Mouse (Mus musculus) intestine, postnatal 0 days (tissue): ENCODE data around the gene Ctdsp1. TPM values are rescaled to one million over a fixed set of nuclear protein-coding genes. Genes with fewer than 3 reads are reported as not detected.
A peak's percentile ranks its signal among the peaks of the same experiment; 100 is the strongest.

ENCODE experiments used
- ATAC-seq: fragments of 200-750 bp; cut with Nextera tagmentation; 2 replicates; pipeline ENCODE4 v1.8.0; 2017; ENCODE audit warnings: mild to moderate bottlenecking, moderate TSS enrichment, moderate library complexity
- H3K27ac ChIP-seq: fragments of 300-500 bp; sonication (generic); 2 replicates; pipeline ENCODE4 v1.5.1; 2014; ENCODE audit warnings: mild to moderate bottlenecking, low read depth, low read length, moderate library complexity
- H3K27me3 ChIP-seq: fragments of 300-500 bp; sonication (generic); replicated peaks from 2 replicates; pipeline ENCODE4 v1.6.1; 2014; ENCODE audit warnings: low read length, mixed read lengths; ENCODE audit not compliant: control insufficient read depth, insufficient read depth
- H3K36me3 ChIP-seq: fragments of 300-500 bp; sonication (generic); 2 replicates; pipeline ENCODE4 v1.6.1; 2014; ENCODE audit warnings: mild to moderate bottlenecking, moderate library complexity; ENCODE audit not compliant: control insufficient read depth, insufficient read depth
- H3K4me1 ChIP-seq: fragments of 300-500 bp; sonication (generic); replicated peaks from 2 replicates; pipeline ENCODE4 v1.6.1; 2014; ENCODE audit warnings: antibody characterized with exemption, low read length, mixed read lengths; ENCODE audit not compliant: control insufficient read depth, insufficient read depth
- H3K4me2 ChIP-seq: fragments of 300-500 bp; sonication (generic); replicated peaks from 2 replicates; pipeline ENCODE4 v1.6.1; 2014; ENCODE audit warnings: low read depth, mild to moderate bottlenecking, moderate library complexity
- H3K4me3 ChIP-seq: fragments of 300-500 bp; sonication (generic); 2 replicates; pipeline ENCODE4 v1.5.1; 2014; ENCODE audit warnings: low read depth, low read length
- H3K9ac ChIP-seq: fragments of 300-500 bp; sonication (generic); 2 replicates; pipeline ENCODE4 v1.6.1; 2014; ENCODE audit warnings: mild to moderate bottlenecking, low read depth, low read length
- H3K9me3 ChIP-seq: fragments of 300-500 bp; sonication (generic); 2 replicates; pipeline ENCODE4 v1.6.1; 2016; ENCODE audit warnings: mixed run types; ENCODE audit not compliant: control insufficient read depth
- CTCF ChIP-seq: sonication (generic); IDR thresholded peaks from 2 replicates; pipeline ENCODE4 v1.5.1; 2016; ENCODE audit warnings: low read depth, mild to moderate bottlenecking, control low read depth, antibody characterized with exemption, moderate library complexity
- WGBS: fragments of 180-500 bp; shearing (Covaris S2); extraction: QIAGEN DNeasy Blood & Tissue Kit; methylation state at CpG from one replicate; pipeline ENCODE4 v1.1.7; 2014; 5-methylcytosine and 5-hydroxymethylcytosine counted together
- microRNA counts: library from miRNA; unstranded; fragments of <30 nt; microRNA quantifications from one replicate; lab custom pipeline; 2016
- microRNA-seq: library from miRNA; unstranded; fragments of <30 nt; microRNA quantifications from one replicate; pipeline ENCODE4, GENCODE M21; 2016
- polyA plus RNA-seq: library from polyadenylated mRNA; unstranded; fragments of >200 nt; fragmentation: Nextera tagmentation; extraction: Ambion mirVana; gene quantifications from 2 replicates; pipeline ENCODE4 v1.2.1, GENCODE M21; 2015

The Ctdsp1 gene
- polyA plus RNA-seq, 1 experiment from 2014 or later = 48.9 TPM

DNA sequence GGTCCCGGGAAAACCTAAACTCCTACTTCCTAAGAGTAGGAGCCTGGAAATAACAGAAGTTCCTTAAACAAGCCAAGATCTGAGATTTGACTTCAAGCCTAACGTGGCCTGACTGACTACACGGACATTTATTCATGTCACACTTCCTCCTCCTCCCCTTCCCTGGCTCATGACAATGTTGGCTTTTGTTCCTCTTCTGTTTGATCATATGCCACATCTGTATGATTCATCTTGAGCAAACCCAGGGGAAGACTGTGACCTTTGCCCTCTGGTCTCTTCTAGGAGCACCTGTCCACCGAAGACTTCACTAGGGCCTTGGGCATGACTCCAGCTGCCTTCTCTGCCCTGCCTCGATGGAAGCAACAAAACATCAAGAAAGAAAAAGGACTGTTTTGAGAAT, 43.3 kb downstream of the Ctdsp1 start:
- 19% methylated on average over 5 of the region's 5 CpGs for WGBS
- Histone ChIP-seq H3K4me2 (no peak overlapping the region), H3K9ac (no peak overlapping the region), H3K27ac (peak overlapping the region; percentile 82), H3K36me3 (peaks cover 56% of the 10 kb centered on the region), H3K4me1 (peaks cover 10% of the 10 kb centered on the region), H3K9me3 (no peaks in the 10 kb centered on the region), H3K4me3 (no peak overlapping the region), H3K27me3 (no peaks in the 10 kb centered on the region)
- TF ChIP-seq CTCF = no peak
- ATAC-seq = peak; percentile 46

- peak; percentile 71 for ATAC-seq
- peaks cover 10% of the 10 kb centered on the region for H3K4me1 ChIP-seq
- H3K9ac ChIP-seq = no peak overlapping the region
- H3K4me3 ChIP-seq = no peak overlapping the region
- H3K36me3 ChIP-seq = peaks cover 49% of the 10 kb centered on the region
- H3K27me3 ChIP-seq = no peaks in the 10 kb centered on the region
- peak overlapping the region; percentile 82 for H3K27ac ChIP-seq
- H3K9me3 ChIP-seq = no peaks in the 10 kb centered on the region
- no peak for TF ChIP-seq CTCF
- no peak overlapping the region for H3K4me2 ChIP-seq
- WGBS = 42% methylated on average over 6 of the region's 6 CpGs
Observed at GRCm38 (mm10) chr1:74435563-74435962, 44.3 kb downstream of the Ctdsp1 start.

- H3K9ac ChIP-seq = no peak overlapping the region
- no peak for TF ChIP-seq CTCF
- H3K9me3 ChIP-seq = no peaks in the 10 kb centered on the region
- no peak overlapping the region for H3K4me2 ChIP-seq
- peaks cover 29% of the 10 kb centered on the region for H3K36me3 ChIP-seq
- peak; percentile 47 for ATAC-seq
- no peak overlapping the region for H3K4me3 ChIP-seq
- H3K27ac ChIP-seq = peak overlapping the region; percentile 15; the same call in 1 of the 2 replicates
- no peaks in the 10 kb centered on the region for H3K27me3 ChIP-seq
- H3K4me1 ChIP-seq = peaks cover 5% of the 10 kb centered on the region
- WGBS = 46% methylated on average over 8 of the region's 8 CpGs
Observed at GRCm38 (mm10) chr1:74437702-74438427, 46.6 kb downstream of the Ctdsp1 start.

DNA sequence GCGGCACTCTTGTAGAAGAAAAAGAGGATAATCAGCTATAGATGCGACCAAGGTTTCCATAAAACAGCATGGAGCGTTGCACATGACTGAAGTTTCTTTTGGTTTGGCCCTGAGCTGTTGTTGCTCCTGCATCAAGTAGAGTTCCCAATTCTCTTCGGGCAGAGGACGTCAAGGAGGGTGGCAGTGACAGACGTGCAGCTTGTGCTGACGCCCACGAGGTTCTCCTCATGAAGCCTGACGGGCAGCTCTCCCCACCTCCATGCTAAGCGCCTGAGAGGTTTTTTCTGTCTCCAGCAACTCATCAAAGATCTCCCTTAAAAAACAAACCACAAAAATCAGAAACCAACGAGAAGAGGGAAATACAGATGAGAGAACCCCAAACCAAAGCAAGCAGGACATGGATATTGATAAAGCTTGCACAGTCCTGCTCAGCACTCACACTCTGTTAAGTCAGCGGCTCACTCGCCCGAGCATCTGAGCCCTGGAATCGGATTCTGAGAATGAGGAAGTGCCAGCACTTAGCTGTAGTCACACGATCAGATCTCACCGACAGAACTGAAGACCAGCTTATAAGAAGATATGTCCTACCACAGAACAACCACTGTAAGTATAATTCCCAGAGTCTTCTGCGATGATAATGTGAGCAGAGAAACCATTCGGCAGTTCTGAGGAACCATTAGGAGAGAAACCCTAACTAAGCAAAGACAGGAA, 48.0 kb downstream of the Ctdsp1 start:
- no peak for TF ChIP-seq CTCF
- Histone ChIP-seq H3K27ac (no peak overlapping the region), H3K27me3 (no peaks in the 10 kb centered on the region), H3K4me1 (peaks cover 5% of the 10 kb centered on the region; the same call in 1 of the 2 replicates), H3K4me2 (no peak overlapping the region), H3K9me3 (no peaks in the 10 kb centered on the region), H3K4me3 (no peak overlapping the region), H3K9ac (no peak overlapping the region), H3K36me3 (peaks cover 21% of the 10 kb centered on the region)
- ATAC-seq = no peak
- 89% methylated on average over 19 of the region's 19 CpGs for WGBS

DNA sequence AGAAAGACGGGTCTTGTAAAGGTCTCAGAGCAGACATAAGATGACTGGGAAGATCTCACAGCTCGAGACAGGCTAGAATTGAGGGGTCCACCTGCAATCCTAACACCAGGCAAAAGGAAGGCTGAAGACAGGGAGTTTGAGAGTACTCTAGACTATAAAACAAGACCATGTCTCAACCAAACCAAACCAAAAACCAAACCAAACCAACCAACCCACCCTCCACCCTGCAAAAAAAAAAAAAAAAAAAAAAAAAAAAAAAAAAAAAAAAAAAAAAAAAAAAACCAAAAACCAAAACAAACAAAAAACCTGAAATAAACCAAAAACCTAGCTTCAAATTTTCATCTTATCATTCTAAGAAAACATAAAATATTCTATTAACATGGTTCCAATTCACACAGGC, 53.2 kb downstream of the Ctdsp1 start:
- Histone ChIP-seq H3K27ac (no peak overlapping the region), H3K36me3 (peaks cover 20% of the 10 kb centered on the region), H3K9me3 (no peaks in the 10 kb centered on the region), H3K4me2 (no peak overlapping the region), H3K9ac (no peak overlapping the region), H3K4me3 (no peak overlapping the region), H3K27me3 (no peaks in the 10 kb centered on the region), H3K4me1 (no peaks in the 10 kb centered on the region)
- WGBS = 85% methylated on average over 2 of the region's 2 CpGs
- no peak for TF ChIP-seq CTCF
- no peak for ATAC-seq

MicroRNAs encoded within 50 kb of the gene (microRNA counts, 519-probe panel; counts per million panel counts)
- microRNA mmu-miR-26b (lab: Ali Mortazavi, UCI) = 4,768 counts per million, percentile 80 among the panel's probes with 10 or more counts

Small RNAs within 50 kb of the gene (microRNA-seq; reads per million reads assigned to microRNA genes)
- gene Mir26b = 35,500 reads per million, percentile 98 among the genes with 10 or more reads in this experiment

Other genes starting within 250 kb of the Ctdsp1 start
- 0.07 TPM in 2 replicates for gene Cxcr2, start 237.5 kb upstream of the Ctdsp1 start, polyA plus RNA-seq
- not detected in 2 replicates for gene Cxcr1, start 196.9 kb upstream of the Ctdsp1 start, polyA plus RNA-seq
- gene Arpc2, start 155.4 kb upstream of the Ctdsp1 start, polyA plus RNA-seq = 528 and 529 TPM in 2 replicates
- gene Gpbar1, start 113.0 kb upstream of the Ctdsp1 start, polyA plus RNA-seq = 0.78 and 0.93 TPM in 2 replicates
- 130 and 136 TPM in 2 replicates for gene Aamp, start 106.8 kb upstream of the Ctdsp1 start, polyA plus RNA-seq
- 103 and 107 TPM in 2 replicates for gene Pnkd, start 106.6 kb upstream of the Ctdsp1 start, polyA plus RNA-seq
- 47.4 and 49.1 TPM in 2 replicates for gene Tmbim1, start 85.9 kb upstream of the Ctdsp1 start, polyA plus RNA-seq
- 0.25 and 0.33 TPM in 2 replicates for gene Catip, start 29.4 kb upstream of the Ctdsp1 start, polyA plus RNA-seq
- gene Slc11a1, start 16.3 kb upstream of the Ctdsp1 start, polyA plus RNA-seq = 3.8 and 4.3 TPM in 2 replicates
- gene Vil1, start 17.9 kb downstream of the Ctdsp1 start, polyA plus RNA-seq = 217 and 244 TPM in 2 replicates
- gene Cnot9, start 114.5 kb downstream of the Ctdsp1 start, polyA plus RNA-seq = 30.7 and 30.8 TPM in 2 replicates
- 0.38 TPM in 2 replicates for gene Plcd4, start 151.4 kb downstream of the Ctdsp1 start, polyA plus RNA-seq
- 9.2 and 9.4 TPM in 2 replicates for gene Usp37, start 152.8 kb downstream of the Ctdsp1 start, polyA plus RNA-seq
- gene Zfp142, start 196.7 kb downstream of the Ctdsp1 start, polyA plus RNA-seq = 1.8 TPM in 2 replicates
- gene Bcs1l, start 196.8 kb downstream of the Ctdsp1 start, polyA plus RNA-seq = 5.1 and 6.0 TPM in 2 replicates
- gene Rnf25, start 209.9 kb downstream of the Ctdsp1 start, polyA plus RNA-seq = 17.9 and 18.1 TPM in 2 replicates
- gene Stk36, start 209.9 kb downstream of the Ctdsp1 start, polyA plus RNA-seq = 0.73 and 0.94 TPM in 2 replicates